Mouse (Mus musculus): ENCODE data around the gene Grik2.
"Not testable (repeated sequence)": the region's sequence is repeated elsewhere in the genome, so short reads cannot be mapped to it uniquely, and the experiment has no call there.

The Grik2 gene

GRCm38 (mm10) chr10:49647116-49647515, 141.4 kb downstream of the Grik2 start:
- no peak for DNase-seq

GRCm38 (mm10) chr10:49639901-49640300, 148.7 kb downstream of the Grik2 start:
- no peak for DNase-seq

GRCm38 (mm10) chr10:49623951-49624350, 164.6 kb downstream of the Grik2 start:
- no peak for DNase-seq

- no peak for DNase-seq
Observed at GRCm38 (mm10) chr10:49597652-49598051, 190.9 kb downstream of the Grik2 start.

- no peak for DNase-seq
Observed at GRCm38 (mm10) chr10:49573514-49573913, 215.1 kb downstream of the Grik2 start.

- no peak for DNase-seq
Observed at GRCm38 (mm10) chr10:49559872-49560407, 228.6 kb downstream of the Grik2 start.

GRCm38 (mm10) chr10:49542249-49542648, 246.3 kb downstream of the Grik2 start:
- DNase-seq, result no peak

GRCm38 (mm10) chr10:49519752-49520151, 268.8 kb downstream of the Grik2 start:
- no peak for DNase-seq

- DNase-seq, result no peak
Observed at GRCm38 (mm10) chr10:49500628-49501027, 287.9 kb downstream of the Grik2 start.

- no peak for DNase-seq
Observed at GRCm38 (mm10) chr10:49497302-49497701, 291.3 kb downstream of the Grik2 start.

- DNase-seq, result peak; percentile 5 to 15
Observed at GRCm38 (mm10) chr10:49481439-49481838, 307.1 kb downstream of the Grik2 start.

GRCm38 (mm10) chr10:49480085-49480749, 308.3 kb downstream of the Grik2 start:
- DNase-seq, result no peak

GRCm38 (mm10) chr10:49473613-49474012, 315.0 kb downstream of the Grik2 start:
- no peak for DNase-seq

GRCm38 (mm10) chr10:49456791-49457190, 331.8 kb downstream of the Grik2 start:
- DNase-seq, result no peak

- DNase-seq, result no peak
Observed at GRCm38 (mm10) chr10:49453535-49453934, 335.0 kb downstream of the Grik2 start.

- no peak for DNase-seq
Observed at GRCm38 (mm10) chr10:49441369-49441768, 347.2 kb downstream of the Grik2 start.

- no peak for DNase-seq
Observed at GRCm38 (mm10) chr10:49437057-49437456, 351.5 kb downstream of the Grik2 start.

- no peak for DNase-seq
Observed at GRCm38 (mm10) chr10:49436301-49436700, 352.3 kb downstream of the Grik2 start.

- DNase-seq, result no peak
Observed at GRCm38 (mm10) chr10:49432825-49433224, 355.7 kb downstream of the Grik2 start.

GRCm38 (mm10) chr10:49417206-49417605, 371.4 kb downstream of the Grik2 start:
- not testable (repeated sequence) for DNase-seq

GRCm38 (mm10) chr10:49382996-49383395, 405.6 kb downstream of the Grik2 start:
- no peak for DNase-seq

GRCm38 (mm10) chr10:49381852-49382251, 406.7 kb downstream of the Grik2 start:
- DNase-seq, result no peak

- DNase-seq, result no peak
Observed at GRCm38 (mm10) chr10:49368601-49369000, 420.0 kb downstream of the Grik2 start.

GRCm38 (mm10) chr10:49365262-49365661, 423.3 kb downstream of the Grik2 start:
- no peak for DNase-seq

- DNase-seq, result no peak
Observed at GRCm38 (mm10) chr10:49322413-49322812, 466.2 kb downstream of the Grik2 start.

Measured in kidney, postnatal 4 days (tissue).